Mouse (Mus musculus) neural tube, embryonic 12.5 days (tissue): ENCODE measurements around the gene Helz2. TPM values are rescaled to one million over a fixed set of nuclear protein-coding genes. Genes with fewer than 3 reads are reported as not detected.
A peak's percentile ranks its signal among the peaks of the same experiment; 100 is the strongest.

ENCODE experiments used
- ATAC-seq: fragments of 200-750 bp; cut with Nextera tagmentation; 2 replicates; pipeline ENCODE4 v1.8.0; 2017; ENCODE audit warnings: low read depth, mild to moderate bottlenecking, moderate TSS enrichment, moderate library complexity; ENCODE audit not compliant: low FRiP score
- H3K27ac ChIP-seq: fragments of 300-500 bp; sonication (generic); 2 replicates; pipeline ENCODE4 v1.5.1; 2016
- H3K27me3 ChIP-seq: fragments of 300-500 bp; sonication (generic); replicated peaks from 2 replicates; pipeline ENCODE4 v1.6.1; 2016; ENCODE audit warnings: mild to moderate bottlenecking
- H3K36me3 ChIP-seq: fragments of 300-500 bp; sonication (generic); 2 replicates; pipeline ENCODE4 v1.6.1; 2016; ENCODE audit warnings: mild to moderate bottlenecking
- H3K4me1 ChIP-seq: fragments of 300-500 bp; sonication (generic); 2 replicates; pipeline ENCODE4 v1.6.1; 2016
- H3K4me2 ChIP-seq: fragments of 300-500 bp; sonication (generic); replicated peaks from 2 replicates; pipeline ENCODE4 v1.6.1; 2016; ENCODE audit warnings: mild to moderate bottlenecking
- H3K4me3 ChIP-seq: fragments of 300-500 bp; sonication (generic); 2 replicates; pipeline ENCODE4 v1.5.1; 2016
- H3K9ac ChIP-seq: fragments of 300-500 bp; sonication (generic); 2 replicates; pipeline ENCODE4 v1.6.1; 2016; ENCODE audit warnings: mild to moderate bottlenecking
- H3K9me3 ChIP-seq: fragments of 300-500 bp; sonication (generic); 2 replicates; pipeline ENCODE4 v1.6.1; 2016; ENCODE audit warnings: mild to moderate bottlenecking
- WGBS: fragments of 180-500 bp; shearing (Covaris S2); methylation state at CpG from one replicate; pipeline ENCODE4 v1.1.7; 2016; 5-methylcytosine and 5-hydroxymethylcytosine counted together
- polyA plus RNA-seq: library from polyadenylated mRNA; unstranded; fragments of >200 nt; fragmentation: Nextera tagmentation; extraction: Ambion mirVana; gene quantifications from 2 replicates; pipeline ENCODE4 v1.2.1, GENCODE M21; 2016

Gene Helz2
- polyA plus RNA-seq, 1 experiment from 2014 or later, result 0.70 TPM

DNA sequence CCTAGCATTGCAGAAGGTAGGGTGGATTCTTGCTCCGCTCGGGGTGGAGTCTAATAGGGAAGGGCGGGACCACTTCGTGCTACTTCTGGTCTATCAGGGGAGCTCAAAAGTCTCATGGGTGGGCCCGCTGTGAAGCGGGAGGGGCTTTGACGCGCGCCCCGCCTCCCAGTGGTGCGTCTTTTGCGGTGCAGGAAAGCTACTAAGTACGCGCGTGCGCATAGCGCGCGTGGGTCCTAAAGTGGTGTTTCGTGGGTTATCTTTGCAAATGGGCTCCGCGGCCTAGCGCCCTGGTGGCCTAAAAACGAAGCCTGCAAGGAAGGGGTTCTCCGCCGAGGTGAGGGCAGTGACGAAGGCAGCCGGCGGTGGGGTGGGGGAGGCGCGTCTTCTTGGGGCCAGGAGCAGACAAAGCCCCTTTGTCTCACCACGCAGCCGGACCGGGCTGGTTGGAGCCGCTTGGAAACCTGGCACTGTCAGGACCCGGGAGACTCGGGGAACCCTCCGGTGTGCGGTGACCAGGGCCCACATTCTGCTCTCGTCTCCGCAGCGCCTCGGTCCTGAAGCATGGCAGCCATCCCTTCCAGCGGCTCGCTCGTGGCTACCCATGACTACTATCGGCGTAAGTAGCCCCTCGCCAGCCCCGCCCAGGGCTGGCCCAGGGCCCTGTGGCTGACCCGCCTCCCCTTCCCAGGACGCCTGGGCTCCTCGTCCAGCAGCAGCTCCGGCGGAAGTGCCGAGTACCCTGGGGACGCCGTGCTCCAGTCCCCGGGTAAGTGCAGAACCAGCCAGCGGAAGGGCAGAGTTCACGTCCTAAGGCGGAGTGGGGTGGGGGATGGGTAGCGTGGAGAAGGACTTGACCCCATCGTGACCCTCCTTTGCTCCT, 54.5 kb downstream of the Helz2 start, which contains the start of gene Ppdpf:
Ppdpf (plus strand) TSS at position 127 of the 880 bp plus-strand sequence.
- H3K9me3 ChIP-seq, result no peaks in the 10 kb centered on the region
- H3K36me3 ChIP-seq, result peaks cover 14% of the 10 kb centered on the region; the same call in 1 of the 2 replicates
- peak within 1 kb of the TSS; percentile 94 for H3K9ac ChIP-seq
- H3K4me3 ChIP-seq, result peak within 1 kb of the TSS; percentile 76
- H3K27ac ChIP-seq, result peak within 1 kb of the TSS; percentile 90
- H3K27me3 ChIP-seq, result no peaks in the 10 kb centered on the region
- ATAC-seq, result peak; percentile 93
- peaks cover 7% of the 10 kb centered on the region for H3K4me1 ChIP-seq
- peak within 1 kb of the TSS; percentile 70 for H3K4me2 ChIP-seq
- under 1% methylated on average over 64 of the region's 64 CpGs for WGBS

GRCm38 (mm10) chr2:181186635-181187034, 55.2 kb downstream of the Helz2 start:
- Histone ChIP-seq H3K4me3 (peak overlapping the region; percentile 76), H3K27ac (peak overlapping the region; percentile 90), H3K4me1 (peaks cover 7% of the 10 kb centered on the region), H3K9ac (peak overlapping the region; percentile 94), H3K27me3 (no peaks in the 10 kb centered on the region), H3K4me2 (peak overlapping the region; percentile 70), H3K36me3 (peaks cover 14% of the 10 kb centered on the region; the same call in 1 of the 2 replicates), H3K9me3 (no peaks in the 10 kb centered on the region)
- under 1% methylated on average over 14 of the region's 14 CpGs for WGBS
- ATAC-seq, result peak; percentile 79

GRCm38 (mm10) chr2:181180898-181181297, 60.9 kb downstream of the Helz2 start:
- Histone ChIP-seq H3K27ac (no peak overlapping the region), H3K9ac (no peak overlapping the region), H3K36me3 (no peaks in the 10 kb centered on the region), H3K27me3 (no peaks in the 10 kb centered on the region), H3K4me2 (no peak overlapping the region), H3K4me3 (no peak overlapping the region), H3K4me1 (no peaks in the 10 kb centered on the region), H3K9me3 (no peaks in the 10 kb centered on the region)
- WGBS, result 82% methylated on average over 6 of the region's 6 CpGs
- no peak for ATAC-seq

DNA sequence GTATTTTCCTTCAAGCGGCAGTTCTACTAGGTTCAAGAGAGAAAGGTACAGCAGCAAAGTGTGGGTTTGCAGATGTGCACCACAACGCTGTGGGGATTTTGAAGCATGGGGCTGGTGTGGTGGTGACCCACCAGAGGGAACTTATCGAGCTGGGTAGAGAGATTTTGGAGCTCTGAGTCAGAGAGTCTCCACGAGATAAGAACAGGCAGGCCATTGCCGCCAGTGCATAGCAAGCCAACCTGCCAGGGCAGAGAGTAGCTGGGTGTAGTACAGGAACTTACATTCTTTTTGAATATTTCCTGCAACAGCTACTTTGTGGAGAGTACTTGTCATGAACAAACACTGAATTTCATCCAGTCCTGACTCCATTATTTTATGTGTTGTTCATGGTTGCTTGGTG, 63.4 kb downstream of the Helz2 start:
- Histone ChIP-seq H3K36me3 (no peaks in the 10 kb centered on the region), H3K4me3 (no peak overlapping the region), H3K9ac (no peak overlapping the region), H3K27ac (no peak overlapping the region), H3K4me2 (no peak overlapping the region), H3K9me3 (no peaks in the 10 kb centered on the region), H3K27me3 (no peaks in the 10 kb centered on the region), H3K4me1 (no peaks in the 10 kb centered on the region)
- 89% methylated on average over 5 of the region's 5 CpGs for WGBS
- ATAC-seq, result no peak

GRCm38 (mm10) chr2:181178015-181178414, 63.8 kb downstream of the Helz2 start:
- Histone ChIP-seq H3K4me2 (no peak overlapping the region), H3K9me3 (no peaks in the 10 kb centered on the region), H3K27ac (no peak overlapping the region), H3K9ac (no peak overlapping the region), H3K4me1 (no peaks in the 10 kb centered on the region), H3K4me3 (no peak overlapping the region), H3K36me3 (no peaks in the 10 kb centered on the region), H3K27me3 (no peaks in the 10 kb centered on the region)
- no peak for ATAC-seq
- WGBS, result 74% methylated on average over 3 of the region's 3 CpGs

Other genes starting within 250 kb of the Helz2 start
- gene Chrna4, start 198.5 kb downstream of the Helz2 start, polyA plus RNA-seq, result 61.7 and 65.1 TPM in 2 replicates
- gene Kcnq2, start 106.7 kb downstream of the Helz2 start, polyA plus RNA-seq, result 39.0 and 41.6 TPM in 2 replicates
- 2.8 and 3.4 TPM in 2 replicates for gene Eef1a2, start 85.0 kb downstream of the Helz2 start, polyA plus RNA-seq
- gene Ppdpf, start 54.8 kb downstream of the Helz2 start, polyA plus RNA-seq, result 424 and 444 TPM in 2 replicates
- not detected in 2 replicates for gene Ptk6, start 39.2 kb downstream of the Helz2 start, polyA plus RNA-seq
- gene Srms, start 28.8 kb downstream of the Helz2 start, polyA plus RNA-seq, result 0.11 and 0.18 TPM in 2 replicates
- not detected in 2 replicates for gene Fndc11, start 22.0 kb downstream of the Helz2 start, polyA plus RNA-seq
- 20.6 and 21.4 TPM in 2 replicates for gene Gmeb2, start 46.0 kb upstream of the Helz2 start, polyA plus RNA-seq
- gene Stmn3, start 72.5 kb upstream of the Helz2 start, polyA plus RNA-seq, result 649 and 671 TPM in 2 replicates
- 41.1 and 49.0 TPM in 2 replicates for gene Rtel1, start 77.7 kb upstream of the Helz2 start, polyA plus RNA-seq
- gene Zgpat, start 122.9 kb upstream of the Helz2 start, polyA plus RNA-seq, result 69.8 and 74.4 TPM in 2 replicates
- 79.6 and 82.7 TPM in 2 replicates for gene Arfrp1, start 123.4 kb upstream of the Helz2 start, polyA plus RNA-seq
- gene Lime1, start 138.1 kb upstream of the Helz2 start, polyA plus RNA-seq, result 36.8 and 41.8 TPM in 2 replicates
- gene Zbtb46, start 217.4 kb upstream of the Helz2 start, polyA plus RNA-seq, result 26.8 and 27.2 TPM in 2 replicates